Mouse (Mus musculus): Measurements from ENCODE around the gene Glt1d1. TPM values are rescaled to one million over a fixed set of nuclear protein-coding genes. Genes with fewer than 3 reads are reported as not detected.

The Glt1d1 gene
- polyA plus RNA-seq, 2 experiments = 0.47 to 1.5 TPM

- Histone ChIP-seq H3K4me1 (ENCODE audit: control insufficient read depth, insufficient read depth, low read length) (no peaks in the 10 kb centered on the region), H3K9me3 (ENCODE audit: control insufficient read depth, low read length) (no peaks in the 10 kb centered on the region), H3K27ac (replicated peaks; ENCODE audit: low read depth, low read length) (no peak overlapping the region), H3K4me3 (replicated peaks; ENCODE audit: low read length) (no peak overlapping the region), H3K4me2 (replicated peaks; ENCODE audit: low read depth, low read length, severe bottlenecking) (no peak overlapping the region), H3K27me3 (ENCODE audit: control insufficient read depth, insufficient read depth, low read length) (no peaks in the 10 kb centered on the region), H3K36me3 (ENCODE audit: control insufficient read depth, insufficient read depth, low read length) (no peaks in the 10 kb centered on the region), H3K9ac (ENCODE audit: low read depth, low read length, severe bottlenecking) (no peak overlapping the region)
- 97% methylated on average over 2 of the region's 2 CpGs for WGBS
- no peak for TF ChIP-seq POLR2A (IDR thresholded peaks at IDR 0.05; ENCODE audit: borderline replicate concordance, extremely low read depth, insufficient read depth, insufficient read length)
- DNase-seq (ENCODE audit: low spot score) (no peak), ATAC-seq (ENCODE audit: low FRiP score, low read depth) (no peak)
Observed at GRCm38 (mm10) chr5:127677561-127677960, 45.5 kb downstream of the Glt1d1 start.

GRCm38 (mm10) chr5:127678501-127678900 lies 46.4 kb downstream of the Glt1d1 start:
- ATAC-seq (ENCODE audit: low FRiP score, low read depth) = no peak
- DNase-seq (ENCODE audit: low spot score) = no peak
- Histone ChIP-seq H3K27ac (replicated peaks; ENCODE audit: low read depth, low read length) (no peak overlapping the region), H3K4me1 (ENCODE audit: control insufficient read depth, insufficient read depth, low read length) (no peaks in the 10 kb centered on the region), H3K36me3 (ENCODE audit: control insufficient read depth, insufficient read depth, low read length) (no peaks in the 10 kb centered on the region), H3K4me3 (replicated peaks; ENCODE audit: low read length) (no peak overlapping the region), H3K9me3 (ENCODE audit: control insufficient read depth, low read length) (no peaks in the 10 kb centered on the region), H3K4me2 (replicated peaks; ENCODE audit: low read depth, low read length, severe bottlenecking) (no peak overlapping the region), H3K9ac (ENCODE audit: low read depth, low read length, severe bottlenecking) (no peak overlapping the region), H3K27me3 (ENCODE audit: control insufficient read depth, insufficient read depth, low read length) (no peaks in the 10 kb centered on the region)
- WGBS = 98% methylated on average over 5 of the region's 5 CpGs
- TF ChIP-seq POLR2A (IDR thresholded peaks at IDR 0.05; ENCODE audit: borderline replicate concordance, extremely low read depth, insufficient read depth, insufficient read length) = no peak

GRCm38 (mm10) chr5:127688568-127689170 lies 56.6 kb downstream of the Glt1d1 start:
- 67% methylated on average over 9 of the region's 9 CpGs for WGBS
- no peak overlapping the region for H3K9ac ChIP-seq (ENCODE audit: low read depth, low read length, severe bottlenecking)
- H3K36me3 ChIP-seq (ENCODE audit: control insufficient read depth, insufficient read depth, low read length) = no peaks in the 10 kb centered on the region
- no peak overlapping the region for H3K27ac ChIP-seq (replicated peaks; ENCODE audit: low read depth, low read length)
- H3K9me3 ChIP-seq (ENCODE audit: control insufficient read depth, low read length) = no peaks in the 10 kb centered on the region
- H3K4me3 ChIP-seq (replicated peaks; ENCODE audit: low read length) = no peak overlapping the region
- no peak for DNase-seq (ENCODE audit: low spot score)
- TF ChIP-seq POLR2A (IDR thresholded peaks at IDR 0.05; ENCODE audit: borderline replicate concordance, extremely low read depth, insufficient read depth, insufficient read length) = no peak
- no peak overlapping the region for H3K4me2 ChIP-seq (replicated peaks; ENCODE audit: low read depth, low read length, severe bottlenecking)
- no peaks in the 10 kb centered on the region for H3K4me1 ChIP-seq (ENCODE audit: control insufficient read depth, insufficient read depth, low read length)
- H3K27me3 ChIP-seq (ENCODE audit: control insufficient read depth, insufficient read depth, low read length) = no peaks in the 10 kb centered on the region
- ATAC-seq (ENCODE audit: low FRiP score, low read depth) = no peak

- no peak for TF ChIP-seq POLR2A (IDR thresholded peaks at IDR 0.05; ENCODE audit: borderline replicate concordance, extremely low read depth, insufficient read depth, insufficient read length)
- 88% methylated on average over 10 of the region's 10 CpGs for WGBS
- Histone ChIP-seq H3K9ac (ENCODE audit: low read depth, low read length, severe bottlenecking) (no peak overlapping the region), H3K27me3 (ENCODE audit: control insufficient read depth, insufficient read depth, low read length) (no peaks in the 10 kb centered on the region), H3K4me2 (replicated peaks; ENCODE audit: low read depth, low read length, severe bottlenecking) (no peak overlapping the region), H3K4me3 (replicated peaks; ENCODE audit: low read length) (no peak overlapping the region), H3K36me3 (ENCODE audit: control insufficient read depth, insufficient read depth, low read length) (no peaks in the 10 kb centered on the region), H3K4me1 (ENCODE audit: control insufficient read depth, insufficient read depth, low read length) (no peaks in the 10 kb centered on the region), H3K9me3 (ENCODE audit: control insufficient read depth, low read length) (no peaks in the 10 kb centered on the region), H3K27ac (replicated peaks; ENCODE audit: low read depth, low read length) (no peak overlapping the region)
- DNase-seq (ENCODE audit: low spot score) (no peak), ATAC-seq (ENCODE audit: low FRiP score, low read depth) (no peak)
Observed at GRCm38 (mm10) chr5:127691085-127691484, 59.0 kb downstream of the Glt1d1 start.

DNA sequence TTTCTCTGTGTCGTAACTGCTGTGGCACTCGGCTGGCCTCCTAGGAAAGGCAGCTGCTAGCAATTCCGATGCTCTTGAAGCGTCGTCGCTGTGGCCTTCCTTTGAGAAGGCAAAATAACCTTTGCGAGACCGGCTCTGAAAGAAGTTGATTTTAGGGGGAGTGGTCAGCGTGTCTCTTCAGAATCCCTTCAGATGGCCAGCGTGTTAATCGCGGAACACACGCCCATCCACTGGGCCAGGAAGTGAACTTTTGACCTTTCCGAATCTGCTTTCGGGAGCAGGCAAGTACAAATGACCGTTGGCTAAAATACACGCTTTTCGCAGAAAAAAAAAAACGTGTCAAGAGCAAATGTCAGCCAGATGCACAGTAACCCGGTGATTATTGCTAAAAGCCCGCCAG lies 59.5 kb downstream of the Glt1d1 start:
- H3K4me3 ChIP-seq (replicated peaks; ENCODE audit: low read length) = no peak overlapping the region
- no peaks in the 10 kb centered on the region for H3K9me3 ChIP-seq (ENCODE audit: control insufficient read depth, low read length)
- no peaks in the 10 kb centered on the region for H3K36me3 ChIP-seq (ENCODE audit: control insufficient read depth, insufficient read depth, low read length)
- no peaks in the 10 kb centered on the region for H3K27me3 ChIP-seq (ENCODE audit: control insufficient read depth, insufficient read depth, low read length)
- no peak for ATAC-seq (ENCODE audit: low FRiP score, low read depth)
- no peak overlapping the region for H3K27ac ChIP-seq (replicated peaks; ENCODE audit: low read depth, low read length)
- no peak overlapping the region for H3K9ac ChIP-seq (ENCODE audit: low read depth, low read length, severe bottlenecking)
- WGBS = 32% methylated on average over 21 of the region's 21 CpGs
- DNase-seq (ENCODE audit: low spot score) = no peak
- H3K4me1 ChIP-seq (ENCODE audit: control insufficient read depth, insufficient read depth, low read length) = no peaks in the 10 kb centered on the region
- H3K4me2 ChIP-seq (replicated peaks; ENCODE audit: low read depth, low read length, severe bottlenecking) = no peak overlapping the region
- no peak for TF ChIP-seq POLR2A (IDR thresholded peaks at IDR 0.05; ENCODE audit: borderline replicate concordance, extremely low read depth, insufficient read depth, insufficient read length)

DNA sequence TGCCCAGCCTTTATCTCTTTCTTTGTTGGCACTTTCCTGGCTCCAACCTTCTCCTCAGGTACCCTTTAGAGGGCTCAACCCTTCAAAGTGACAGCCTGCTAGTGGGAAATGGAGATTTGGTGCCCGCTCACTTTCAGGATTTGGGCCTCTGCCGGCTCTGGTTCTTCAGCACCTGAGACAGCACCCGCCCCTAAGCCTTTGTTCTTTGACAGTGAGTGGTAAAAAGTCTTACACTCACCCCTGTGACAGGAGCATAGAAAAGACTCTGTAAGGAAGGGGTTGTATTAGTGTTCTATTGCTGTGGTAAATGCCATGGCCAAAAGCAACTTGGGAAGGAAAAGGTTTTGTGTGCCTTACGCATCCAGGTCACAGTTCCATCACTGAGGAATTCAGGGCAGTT lies 63.8 kb downstream of the Glt1d1 start:
- Histone ChIP-seq H3K27ac (replicated peaks; ENCODE audit: low read depth, low read length) (no peak overlapping the region), H3K4me1 (ENCODE audit: control insufficient read depth, insufficient read depth, low read length) (no peaks in the 10 kb centered on the region), H3K9me3 (ENCODE audit: control insufficient read depth, low read length) (no peaks in the 10 kb centered on the region), H3K36me3 (ENCODE audit: control insufficient read depth, insufficient read depth, low read length) (no peaks in the 10 kb centered on the region), H3K4me3 (replicated peaks; ENCODE audit: low read length) (no peak overlapping the region), H3K9ac (ENCODE audit: low read depth, low read length, severe bottlenecking) (no peak overlapping the region), H3K4me2 (replicated peaks; ENCODE audit: low read depth, low read length, severe bottlenecking) (no peak overlapping the region), H3K27me3 (ENCODE audit: control insufficient read depth, insufficient read depth, low read length) (no peaks in the 10 kb centered on the region)
- DNase-seq (ENCODE audit: low spot score) = no peak
- TF ChIP-seq POLR2A (IDR thresholded peaks at IDR 0.05; ENCODE audit: borderline replicate concordance, extremely low read depth, insufficient read depth, insufficient read length) = no peak
- 60% methylated on average over 4 of the region's 4 CpGs for WGBS
- ATAC-seq (ENCODE audit: low FRiP score, low read depth) = no peak

Measured in limb, embryonic 14.5 days (tissue).